Mouse (Mus musculus): ENCODE measurements around the gene Kirrel. TPM values are rescaled to one million over a fixed set of nuclear protein-coding genes. Genes with fewer than 3 reads are reported as not detected.

Kirrel gene
- polyA plus RNA-seq, 1 experiment, result 1.7 TPM

GRCm38 (mm10) chr3:87076899-87077298 is 97.6 kb downstream of the Kirrel start:
- TF ChIP-seq POLR2A (IDR thresholded peaks at IDR 0.05; ENCODE audit: borderline replicate concordance, control insufficient read depth, low read depth, low read length), result no peak
- no peak for TF ChIP-seq CTCF (IDR thresholded peaks at IDR 0.05; ENCODE audit: control insufficient read depth, insufficient read depth, low read length)
- WGBS, result 78% methylated on average over 5 of the region's 5 CpGs
- no peak overlapping the region for H3K27ac ChIP-seq (ENCODE audit: control insufficient read depth, insufficient read depth, low read depth, low read length, poor library complexity)
- H3K4me1 ChIP-seq (ENCODE audit: control insufficient read depth, insufficient read depth, low read length), result no peaks in the 10 kb centered on the region
- no peak overlapping the region for H3K4me3 ChIP-seq (replicated peaks; ENCODE audit: control insufficient read depth, low read depth, low read length)

- H3K4me1 ChIP-seq (ENCODE audit: control insufficient read depth, insufficient read depth, low read length), result no peaks in the 10 kb centered on the region
- no peak for TF ChIP-seq POLR2A (IDR thresholded peaks at IDR 0.05; ENCODE audit: borderline replicate concordance, control insufficient read depth, low read depth, low read length)
- no peak for TF ChIP-seq CTCF (IDR thresholded peaks at IDR 0.05; ENCODE audit: control insufficient read depth, insufficient read depth, low read length)
- no peak overlapping the region for H3K27ac ChIP-seq (ENCODE audit: control insufficient read depth, insufficient read depth, low read depth, low read length, poor library complexity)
- WGBS, result 86% methylated on average over 7 of the region's 7 CpGs
- no peak overlapping the region for H3K4me3 ChIP-seq (replicated peaks; ENCODE audit: control insufficient read depth, low read depth, low read length)
Observed at GRCm38 (mm10) chr3:87076161-87076560, 98.4 kb downstream of the Kirrel start.

- no peak for TF ChIP-seq CTCF (IDR thresholded peaks at IDR 0.05; ENCODE audit: control insufficient read depth, insufficient read depth, low read length)
- TF ChIP-seq POLR2A (IDR thresholded peaks at IDR 0.05; ENCODE audit: borderline replicate concordance, control insufficient read depth, low read depth, low read length), result no peak
- WGBS, result 71% methylated on average over 13 of the region's 13 CpGs
Observed at GRCm38 (mm10) chr3:87072612-87073515, 101.7 kb downstream of the Kirrel start.

DNA sequence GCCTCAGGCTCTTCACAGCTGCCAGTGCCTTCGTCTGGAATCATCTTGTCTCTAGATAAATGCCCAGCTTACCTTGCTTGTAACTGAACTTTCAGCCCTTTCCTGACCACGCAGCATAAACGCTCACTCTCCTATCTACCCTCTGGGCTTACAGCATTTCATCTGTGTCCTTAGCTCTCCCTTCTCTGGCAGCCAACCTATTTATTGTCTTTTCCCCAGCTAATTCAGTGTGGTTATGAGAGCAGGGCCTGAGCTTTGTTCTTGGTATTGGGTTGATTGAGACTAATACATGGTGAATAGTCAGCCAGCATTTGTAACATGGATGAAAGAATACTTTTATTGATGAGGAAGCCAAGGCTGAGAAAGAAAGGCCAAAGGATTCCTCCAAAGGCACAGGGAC is 102.4 kb downstream of the Kirrel start:
- Histone ChIP-seq H3K4me1 (ENCODE audit: control insufficient read depth, insufficient read depth, low read length) (no peaks in the 10 kb centered on the region), H3K27ac (ENCODE audit: control insufficient read depth, insufficient read depth, low read depth, low read length, poor library complexity) (no peak overlapping the region), H3K4me3 (replicated peaks; ENCODE audit: control insufficient read depth, low read depth, low read length) (no peak overlapping the region)
- WGBS, result 77% methylated on average over 3 of the region's 3 CpGs
- no peak for TF ChIP-seq POLR2A (IDR thresholded peaks at IDR 0.05; ENCODE audit: borderline replicate concordance, control insufficient read depth, low read depth, low read length)
- TF ChIP-seq CTCF (IDR thresholded peaks at IDR 0.05; ENCODE audit: control insufficient read depth, insufficient read depth, low read length), result no peak

More at GRCm38 (mm10) chr3:87072612-87073515, 101.7 kb downstream of the Kirrel start:
- no peak overlapping the region for H3K4me3 ChIP-seq (replicated peaks; ENCODE audit: control insufficient read depth, low read depth, low read length)
- no peak overlapping the region for H3K27ac ChIP-seq (ENCODE audit: control insufficient read depth, insufficient read depth, low read depth, low read length, poor library complexity)
- H3K4me1 ChIP-seq (ENCODE audit: control insufficient read depth, insufficient read depth, low read length), result no peaks in the 10 kb centered on the region

DNA sequence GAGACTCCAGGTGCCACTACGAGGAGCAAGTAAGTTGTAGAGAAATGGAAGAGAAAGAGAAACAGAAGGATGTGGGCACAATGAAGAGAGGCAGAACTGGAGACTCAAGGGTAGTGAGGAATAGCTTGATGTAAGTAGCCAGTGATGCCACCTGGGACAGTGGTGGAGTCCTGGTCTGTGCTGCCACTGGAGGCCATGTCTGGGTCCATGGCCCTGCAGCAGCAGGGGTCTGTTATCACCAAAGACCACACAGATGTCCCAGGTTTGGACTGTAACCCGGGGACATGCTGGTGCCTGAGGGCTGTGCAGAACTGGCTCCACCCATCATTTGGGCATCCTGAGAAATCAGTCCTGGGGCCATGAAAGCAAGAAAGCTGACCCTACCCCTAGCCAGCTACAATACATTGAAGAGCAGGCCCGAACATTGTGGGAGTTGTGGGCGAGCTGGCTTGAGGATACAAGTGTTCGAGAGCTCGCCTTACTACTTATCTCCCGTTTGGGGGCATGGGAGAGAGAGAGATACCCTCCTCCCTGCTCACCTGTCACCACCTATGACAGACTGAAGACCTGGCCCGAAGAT is 107.1 kb downstream of the Kirrel start:
- no peak overlapping the region for H3K4me3 ChIP-seq (replicated peaks; ENCODE audit: control insufficient read depth, low read depth, low read length)
- H3K4me1 ChIP-seq (ENCODE audit: control insufficient read depth, insufficient read depth, low read length), result no peaks in the 10 kb centered on the region
- no peak overlapping the region for H3K27ac ChIP-seq (ENCODE audit: control insufficient read depth, insufficient read depth, low read depth, low read length, poor library complexity)
- 73% methylated on average over 8 of the region's 8 CpGs for WGBS
- TF ChIP-seq POLR2A (IDR thresholded peaks at IDR 0.05; ENCODE audit: borderline replicate concordance, control insufficient read depth, low read depth, low read length), result no peak

GRCm38 (mm10) chr3:87053939-87054338 is 120.6 kb downstream of the Kirrel start:
- WGBS, result 59% methylated on average over 1 of the region's 1 CpGs
- H3K4me1 ChIP-seq (ENCODE audit: control insufficient read depth, insufficient read depth, low read length), result no peaks in the 10 kb centered on the region
- TF ChIP-seq CTCF (IDR thresholded peaks at IDR 0.05; ENCODE audit: control insufficient read depth, insufficient read depth, low read length), result no peak
- no peak for TF ChIP-seq POLR2A (IDR thresholded peaks at IDR 0.05; ENCODE audit: borderline replicate concordance, control insufficient read depth, low read depth, low read length)
- no peak overlapping the region for H3K27ac ChIP-seq (ENCODE audit: control insufficient read depth, insufficient read depth, low read depth, low read length, poor library complexity)
- no peak overlapping the region for H3K4me3 ChIP-seq (replicated peaks; ENCODE audit: control insufficient read depth, low read depth, low read length)

GRCm38 (mm10) chr3:87047801-87048200 is 126.7 kb downstream of the Kirrel start:
- TF ChIP-seq CTCF (IDR thresholded peaks at IDR 0.05; ENCODE audit: control insufficient read depth, insufficient read depth, low read length) (no peak), POLR2A (IDR thresholded peaks at IDR 0.05; ENCODE audit: borderline replicate concordance, control insufficient read depth, low read depth, low read length) (no peak)
- Histone ChIP-seq H3K4me1 (ENCODE audit: control insufficient read depth, insufficient read depth, low read length) (no peaks in the 10 kb centered on the region), H3K27ac (ENCODE audit: control insufficient read depth, insufficient read depth, low read depth, low read length, poor library complexity) (no peak overlapping the region), H3K4me3 (replicated peaks; ENCODE audit: control insufficient read depth, low read depth, low read length) (no peak overlapping the region)
- WGBS, result 78% methylated on average over 5 of the region's 5 CpGs

DNA sequence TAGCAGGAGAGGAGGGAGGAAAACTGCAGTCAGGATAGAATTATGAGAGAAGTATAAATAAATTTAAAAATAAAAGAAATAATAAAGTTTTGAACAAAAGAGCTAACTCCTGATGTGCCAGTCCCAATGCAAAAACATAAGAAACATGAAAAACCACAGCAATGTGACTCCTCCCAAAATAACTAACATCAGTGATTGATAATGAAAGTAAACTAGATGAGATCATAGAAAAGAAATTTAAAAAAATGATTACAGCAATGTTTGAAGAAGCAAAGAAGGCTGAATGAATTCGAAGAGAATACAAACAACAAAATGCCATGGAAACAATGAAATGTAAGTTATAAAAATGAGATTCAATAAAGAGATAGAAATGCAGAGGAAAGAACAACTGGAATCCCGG is 132.8 kb downstream of the Kirrel start:
- no peaks in the 10 kb centered on the region for H3K4me1 ChIP-seq (ENCODE audit: control insufficient read depth, insufficient read depth, low read length)
- 76% methylated on average over 2 of the region's 2 CpGs for WGBS
- no peak overlapping the region for H3K4me3 ChIP-seq (replicated peaks; ENCODE audit: control insufficient read depth, low read depth, low read length)
- no peak overlapping the region for H3K27ac ChIP-seq (ENCODE audit: control insufficient read depth, insufficient read depth, low read depth, low read length, poor library complexity)
- TF ChIP-seq CTCF (IDR thresholded peaks at IDR 0.05; ENCODE audit: control insufficient read depth, insufficient read depth, low read length) (no peak), POLR2A (IDR thresholded peaks at IDR 0.05; ENCODE audit: borderline replicate concordance, control insufficient read depth, low read depth, low read length) (no peak)

Data from bone marrow, adult 2 months (tissue).